Mouse (Mus musculus): Measurements from ENCODE around the gene Atg4b. TPM values are rescaled to one million over a fixed set of nuclear protein-coding genes. Genes with fewer than 3 reads are reported as not detected.

Gene Atg4b
- polyA plus RNA-seq, 1 experiment from 2014 or later = 104 TPM

Other genes with a start within 250 kb of the Atg4b start
- gene Farp2, start 239.4 kb upstream of the Atg4b start, polyA plus RNA-seq (2016; fragmentation: Nextera tagmentation; extraction: Ambion mirVana) = 5.5 and 5.7 TPM in 2 replicates
- gene Stk25, start 92.8 kb upstream of the Atg4b start, polyA plus RNA-seq (2016; fragmentation: Nextera tagmentation; extraction: Ambion mirVana) = 222 and 240 TPM in 2 replicates
- gene Bok, start 65.8 kb upstream of the Atg4b start, polyA plus RNA-seq (2016; fragmentation: Nextera tagmentation; extraction: Ambion mirVana) = 40.6 and 43.3 TPM in 2 replicates
- 37.1 and 43.7 TPM in 2 replicates for gene Thap4, start 3.4 kb downstream of the Atg4b start, polyA plus RNA-seq (2016; fragmentation: Nextera tagmentation; extraction: Ambion mirVana)
- gene Dtymk, start 50.4 kb downstream of the Atg4b start, polyA plus RNA-seq (2016; fragmentation: Nextera tagmentation; extraction: Ambion mirVana) = 208 and 217 TPM in 2 replicates
- 17.0 and 19.2 TPM in 2 replicates for gene Ing5, start 52.5 kb downstream of the Atg4b start, polyA plus RNA-seq (2016; fragmentation: Nextera tagmentation; extraction: Ambion mirVana)
- 19.5 and 19.9 TPM in 2 replicates for gene D2hgdh, start 73.4 kb downstream of the Atg4b start, polyA plus RNA-seq (2016; fragmentation: Nextera tagmentation; extraction: Ambion mirVana)
- gene Gal3st2, start 109.8 kb downstream of the Atg4b start, polyA plus RNA-seq (2016; fragmentation: Nextera tagmentation; extraction: Ambion mirVana) = 0.08 TPM in 1 of 2 replicates, not detected in the other
- gene Gal3st2b, start 166.8 kb downstream of the Atg4b start, polyA plus RNA-seq (2016; fragmentation: Nextera tagmentation; extraction: Ambion mirVana) = not detected in 2 replicates
- gene Gal3st2c, start 239.0 kb downstream of the Atg4b start, polyA plus RNA-seq (2016; fragmentation: Nextera tagmentation; extraction: Ambion mirVana) = not detected in 2 replicates

All from midbrain, embryonic 12.5 days (tissue).